Mouse (Mus musculus) right cerebral cortex, postnatal 36 days (tissue): ENCODE data around the gene Tm7sf3.

ENCODE experiments used
- DNase-seq, 2 experiments: peaks; one replicate each; pipeline ENCODE4 v3.0.0; 2022; ENCODE audit warnings: low spot score in 2 of 2, mixed read lengths in 1 of 2

Tm7sf3 gene

GRCm38 (mm10) chr6:146660591-146660990, 18.0 kb upstream of the Tm7sf3 start:
- DNase-seq = no peak

GRCm38 (mm10) chr6:146653197-146653596, 10.6 kb upstream of the Tm7sf3 start:
- no peak for DNase-seq

GRCm38 (mm10) chr6:146651431-146651830, 8.8 kb upstream of the Tm7sf3 start:
- DNase-seq = no peak

- DNase-seq = no peak
These were observed 7.4 kb upstream of the Tm7sf3 start for GRCm38 (mm10) chr6:146650013-146650412.

- no peak for DNase-seq
These were observed 553 bp upstream of the Tm7sf3 start for GRCm38 (mm10) chr6:146643184-146643570.

- DNase-seq = no peak
These were observed 908 bp downstream of the Tm7sf3 start for GRCm38 (mm10) chr6:146641621-146642210.

- no peak for DNase-seq
These were observed 1.6 kb downstream of the Tm7sf3 start for GRCm38 (mm10) chr6:146640991-146641390.

GRCm38 (mm10) chr6:146640068-146640965, 2.3 kb downstream of the Tm7sf3 start:
- no peak for DNase-seq

GRCm38 (mm10) chr6:146636482-146636881, 6.1 kb downstream of the Tm7sf3 start:
- DNase-seq = no peak

- DNase-seq = no peak
These were observed 7.6 kb downstream of the Tm7sf3 start for GRCm38 (mm10) chr6:146634759-146635606.

GRCm38 (mm10) chr6:146634015-146634722, 8.5 kb downstream of the Tm7sf3 start:
- DNase-seq = peak; percentile 36 to 43

GRCm38 (mm10) chr6:146633629-146634014, 9.0 kb downstream of the Tm7sf3 start:
- DNase-seq = peak in 1 of 2 experiments; percentile 24

- DNase-seq = no peak
These were observed 9.5 kb downstream of the Tm7sf3 start for GRCm38 (mm10) chr6:146633097-146633496.

- DNase-seq = no peak
These were observed 10.2 kb downstream of the Tm7sf3 start for GRCm38 (mm10) chr6:146632403-146632802.

GRCm38 (mm10) chr6:146631847-146632246, 10.8 kb downstream of the Tm7sf3 start:
- DNase-seq = no peak

GRCm38 (mm10) chr6:146630961-146631360, 11.7 kb downstream of the Tm7sf3 start:
- no peak for DNase-seq

GRCm38 (mm10) chr6:146629781-146630756, 12.6 kb downstream of the Tm7sf3 start:
- no peak for DNase-seq

- no peak for DNase-seq
These were observed 14.5 kb downstream of the Tm7sf3 start for GRCm38 (mm10) chr6:146628123-146628522.

GRCm38 (mm10) chr6:146616670-146617069, 26.0 kb downstream of the Tm7sf3 start:
- DNase-seq = no peak

- no peak for DNase-seq
These were observed 26.7 kb downstream of the Tm7sf3 start for GRCm38 (mm10) chr6:146615891-146616290.
